Mouse (Mus musculus) megakaryocyte, embryonic 14.5 days (primary cell): ENCODE results near the gene Ptges.

ENCODE experiments used
- FLI1 ChIP-seq: IDR thresholded peaks from 2 replicates; pipeline ENCODE4 v1.6.1; 2012; ENCODE audit warnings: low read length, inconsistent platforms, mixed read lengths
- GATA1 ChIP-seq: IDR thresholded peaks from 3 replicates; pipeline ENCODE4 v1.6.1; 2012; ENCODE audit warnings: mixed read lengths, low read length, inconsistent platforms, borderline replicate concordance

- TF ChIP-seq GATA1 (no peak), FLI1 (no peak)
These were observed 76.8 kb downstream of the Ptges start for GRCm38 (mm10) chr2:30852771-30853313.
